Mouse (Mus musculus) spleen, postnatal 14 days (tissue): Measurements from ENCODE around the gene Poc1a.

ENCODE experiments used
- DNase-seq, 2 experiments: peaks; one replicate each; pipeline ENCODE4 v3.0.0; 2021 to 2022; ENCODE audit warnings: low spot score in 2 of 2

Poc1a gene

DNA sequence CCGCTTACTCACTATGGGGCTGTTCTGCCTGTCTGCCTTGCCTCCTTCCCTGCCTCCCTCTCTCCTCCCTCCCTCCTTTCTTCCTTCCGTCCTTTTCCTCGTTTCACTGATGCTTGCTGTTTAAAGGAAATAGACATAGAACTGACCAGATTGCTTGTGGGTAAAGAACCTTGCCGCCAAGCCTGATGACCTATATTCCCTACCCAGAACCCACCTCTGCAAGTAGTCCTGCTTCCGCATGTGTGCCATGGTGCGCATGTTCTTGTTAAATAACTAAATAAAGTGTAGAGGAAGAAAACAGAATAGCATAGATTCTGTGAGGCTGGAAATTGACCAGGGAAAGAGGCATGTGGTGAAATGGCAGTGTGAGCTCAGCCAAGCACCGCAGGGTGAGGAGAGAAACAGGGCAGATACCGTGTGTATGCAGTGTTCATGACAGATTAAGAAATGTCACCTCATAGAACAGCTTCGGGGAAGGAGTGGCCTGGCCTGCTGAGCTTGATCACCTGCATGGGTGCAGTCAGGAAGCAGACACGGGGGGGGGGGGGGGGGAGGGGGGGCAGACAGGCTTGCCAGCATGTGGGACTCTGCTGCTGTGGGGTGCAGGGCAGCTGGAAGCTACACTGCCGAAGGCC lies 20.7 kb downstream of the Poc1a start:
- DNase-seq: no peak

- DNase-seq: no peak
These were observed 21.7 kb downstream of the Poc1a start for GRCm38 (mm10) chr9:106302446-106303150.

GRCm38 (mm10) chr9:106303460-106303960 lies 22.6 kb downstream of the Poc1a start:
- DNase-seq: no peak

DNA sequence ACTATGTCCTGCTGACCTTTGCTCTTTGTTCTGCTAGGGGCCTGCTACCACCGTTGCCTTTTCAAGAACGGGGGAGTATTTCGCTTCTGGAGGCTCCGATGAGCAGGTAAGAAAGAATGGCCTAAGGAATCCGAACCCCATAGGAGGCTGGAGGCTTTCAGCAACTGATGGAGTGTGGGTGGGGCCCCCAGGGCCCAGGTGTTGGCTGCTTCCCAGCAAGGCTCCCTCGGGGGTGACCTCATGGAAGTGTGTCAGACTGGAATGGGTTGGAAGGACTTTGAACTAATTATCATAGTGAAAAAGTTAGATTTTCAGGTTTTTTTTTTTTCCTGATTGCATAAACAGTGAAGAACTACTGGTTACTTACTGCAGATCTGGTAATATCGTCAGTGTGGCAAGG lies 24.4 kb downstream of the Poc1a start:
- no peak for DNase-seq

- peak; percentile 42 to 63 for DNase-seq
These were observed 25.9 kb downstream of the Poc1a start for GRCm38 (mm10) chr9:106306662-106307351.

GRCm38 (mm10) chr9:106308151-106308550 lies 27.3 kb downstream of the Poc1a start:
- no peak for DNase-seq

DNA sequence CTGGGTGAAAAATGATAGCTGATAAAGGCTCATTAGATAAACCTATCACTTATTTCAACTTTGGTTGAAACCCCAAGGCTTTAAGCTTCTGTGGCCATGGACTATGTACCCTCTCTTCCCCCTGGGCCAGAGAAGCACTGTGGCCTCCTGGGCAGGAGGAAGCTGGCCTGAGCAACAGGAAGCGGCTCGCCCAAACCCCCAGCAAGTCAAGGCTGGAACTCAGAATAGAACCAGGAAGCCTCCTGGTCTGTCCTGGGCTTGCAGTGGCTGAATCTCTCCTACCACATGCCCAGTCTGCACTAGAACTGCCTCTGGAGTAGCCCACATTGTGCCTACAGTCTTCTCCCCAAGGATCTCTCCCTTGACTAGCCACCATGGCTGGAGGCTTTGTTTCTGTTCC lies 27.7 kb downstream of the Poc1a start:
- no peak for DNase-seq

DNA sequence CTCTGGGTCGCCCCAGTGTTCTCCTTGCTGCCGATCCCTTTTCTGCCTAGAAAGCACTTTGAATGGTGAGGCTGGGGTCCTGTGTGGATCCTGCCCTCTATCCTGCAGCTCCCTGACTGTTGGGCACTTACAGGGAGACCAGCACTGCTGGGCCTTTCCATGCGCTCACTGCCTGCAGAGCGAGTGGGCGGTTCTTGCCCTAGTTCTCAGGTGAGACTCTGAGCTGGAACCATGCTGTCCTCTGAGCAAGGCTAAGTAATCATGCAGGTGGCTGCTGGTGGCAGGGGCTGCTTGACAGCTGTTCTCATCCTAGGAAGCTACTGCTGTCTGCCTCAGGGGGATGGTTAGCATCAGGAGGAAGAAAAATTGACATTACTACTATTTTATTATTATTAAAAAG lies 28.1 kb downstream of the Poc1a start:
- no peak for DNase-seq

- DNase-seq: no peak
These were observed 29.0 kb downstream of the Poc1a start for GRCm38 (mm10) chr9:106309859-106310258.

- no peak for DNase-seq
These were observed 30.8 kb downstream of the Poc1a start for GRCm38 (mm10) chr9:106311625-106312191.

GRCm38 (mm10) chr9:106312950-106313360 lies 32.1 kb downstream of the Poc1a start:
- DNase-seq: no peak

GRCm38 (mm10) chr9:106314196-106314595 lies 33.3 kb downstream of the Poc1a start:
- DNase-seq: no peak

GRCm38 (mm10) chr9:106318074-106318473 lies 37.2 kb downstream of the Poc1a start:
- DNase-seq: no peak

DNA sequence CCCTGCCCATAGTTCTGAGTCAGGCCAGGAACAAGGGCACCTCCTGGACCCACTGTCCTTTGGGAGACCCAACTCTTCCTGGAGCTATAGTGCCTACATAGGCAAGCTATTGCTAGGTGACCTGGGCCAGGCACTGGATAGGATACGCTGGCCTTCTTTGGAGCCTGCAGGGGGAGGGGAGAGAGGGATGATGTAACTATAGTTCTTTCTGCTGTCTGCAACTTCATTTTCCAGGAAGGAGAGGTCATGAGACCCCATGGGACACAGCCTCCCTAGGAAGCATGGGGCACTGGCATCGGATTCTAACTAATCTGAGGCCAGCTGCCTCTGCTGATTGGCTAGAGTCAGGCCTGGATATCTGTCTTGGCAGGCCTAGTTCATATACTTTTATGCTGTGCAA lies 38.2 kb downstream of the Poc1a start:
- DNase-seq: no peak

- no peak for DNase-seq
These were observed 41.6 kb downstream of the Poc1a start for GRCm38 (mm10) chr9:106322497-106322896.

- DNase-seq: no peak
These were observed 45.4 kb downstream of the Poc1a start for GRCm38 (mm10) chr9:106326241-106326640.

GRCm38 (mm10) chr9:106327125-106327809 lies 46.4 kb downstream of the Poc1a start:
- no peak for DNase-seq

DNA sequence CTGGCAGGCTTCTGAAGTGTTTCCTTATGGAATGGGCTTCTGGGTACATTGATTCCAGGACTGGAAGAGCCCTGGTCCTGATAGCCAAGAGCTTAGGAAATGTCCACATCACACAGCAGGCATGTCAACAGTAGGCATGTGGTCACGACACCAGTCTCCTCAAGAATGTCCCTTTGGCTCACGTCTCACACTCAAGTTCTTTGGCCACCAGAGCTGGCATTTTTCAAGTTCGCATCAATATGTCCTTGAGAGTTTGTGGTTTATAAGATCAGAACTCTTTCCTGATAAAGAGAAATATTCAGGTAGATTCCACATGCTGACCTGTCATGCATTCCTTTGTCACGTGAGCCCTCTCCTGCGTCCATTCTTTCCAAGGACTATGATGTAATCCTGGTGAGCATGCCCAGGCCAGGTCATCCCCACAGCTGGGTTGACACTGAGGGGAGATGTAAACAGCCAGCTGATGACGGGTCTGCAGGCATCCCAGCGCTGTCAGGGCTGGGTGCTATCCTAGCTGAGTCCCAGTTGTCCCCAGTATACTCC lies 47.3 kb downstream of the Poc1a start:
- DNase-seq: no peak

DNA sequence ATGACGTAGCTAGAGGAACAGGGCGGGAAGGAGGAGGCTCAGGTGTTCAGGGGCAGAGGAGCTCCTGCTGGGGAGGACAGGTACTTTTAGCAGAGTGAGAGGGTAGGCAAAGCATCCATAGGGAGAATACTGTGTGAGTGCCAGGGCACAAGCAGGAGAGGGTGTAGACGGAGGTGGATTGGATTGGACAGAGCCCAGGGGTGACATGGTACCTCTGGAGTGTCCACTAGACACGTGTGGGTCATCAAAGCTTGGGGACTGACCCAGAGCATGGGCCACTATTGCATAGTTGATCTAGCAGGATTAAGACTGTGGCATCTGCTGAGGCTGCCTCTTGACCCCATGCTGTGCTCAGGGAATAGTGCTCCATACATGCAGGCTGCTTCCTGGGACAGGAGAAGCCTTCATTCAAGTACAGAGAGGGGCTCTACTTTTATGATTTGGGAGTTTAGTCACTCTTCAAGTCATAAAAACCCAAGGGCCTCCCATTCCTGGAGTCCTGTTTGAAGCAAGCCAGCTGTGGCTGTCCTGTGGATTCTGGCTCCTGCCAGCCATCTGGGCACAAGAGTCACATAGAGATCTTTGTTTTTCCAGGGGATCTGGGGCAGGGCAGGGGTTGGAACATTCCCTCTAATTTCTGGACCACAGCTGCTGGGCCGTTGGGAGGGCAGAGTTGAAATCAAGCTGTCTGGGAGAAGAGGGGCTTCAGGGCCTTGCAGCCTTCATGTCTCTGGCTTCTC lies 48.1 kb downstream of the Poc1a start:
- DNase-seq: no peak

- DNase-seq: no peak
These were observed 51.9 kb downstream of the Poc1a start for GRCm38 (mm10) chr9:106332746-106333145.

GRCm38 (mm10) chr9:106337620-106338019 lies 56.8 kb downstream of the Poc1a start:
- no peak for DNase-seq
